Mouse (Mus musculus) mesoderm, embryonic 11.5 days (tissue): ENCODE results near the gene Shld2.
"Not testable (repeated sequence)": the region's sequence is repeated elsewhere in the genome, so short reads cannot be mapped to it uniquely, and the experiment has no call there.

Source experiments
- DNase-seq: peaks from one replicate; pipeline ENCODE4 v3.0.0-alpha.2; 2012; ENCODE audit warnings: low read depth, low spot score

Shld2 gene

GRCm38 (mm10) chr14:34281736-34282269 lies 28.5 kb downstream of the Shld2 start:
- no peak for DNase-seq

GRCm38 (mm10) chr14:34280798-34281197 lies 29.5 kb downstream of the Shld2 start:
- DNase-seq, result no peak

- no peak for DNase-seq
Measured at GRCm38 (mm10) chr14:34279726-34280125, 30.6 kb downstream of the Shld2 start.

GRCm38 (mm10) chr14:34275225-34275624 lies 35.1 kb downstream of the Shld2 start:
- DNase-seq, result no peak

- no peak for DNase-seq
Measured at GRCm38 (mm10) chr14:34274141-34274540, 36.2 kb downstream of the Shld2 start.

GRCm38 (mm10) chr14:34273280-34273679 lies 37.0 kb downstream of the Shld2 start:
- peak; percentile 14 for DNase-seq

- no peak for DNase-seq
Measured at GRCm38 (mm10) chr14:34268046-34268445, 42.2 kb downstream of the Shld2 start.

GRCm38 (mm10) chr14:34258525-34258924 lies 51.8 kb downstream of the Shld2 start:
- not testable (repeated sequence) for DNase-seq

- DNase-seq, result no peak
Measured at GRCm38 (mm10) chr14:34253261-34253660, 57.0 kb downstream of the Shld2 start.

- no peak for DNase-seq
Measured at GRCm38 (mm10) chr14:34252470-34253145, 57.7 kb downstream of the Shld2 start.

GRCm38 (mm10) chr14:34240676-34241075 lies 69.6 kb downstream of the Shld2 start:
- DNase-seq, result no peak

GRCm38 (mm10) chr14:34240263-34240662 lies 70.0 kb downstream of the Shld2 start:
- DNase-seq, result no peak

- peak; percentile 82 for DNase-seq
Measured at GRCm38 (mm10) chr14:34234630-34235380, 75.5 kb downstream of the Shld2 start.

- DNase-seq, result no peak
Measured at GRCm38 (mm10) chr14:34233846-34234245, 76.4 kb downstream of the Shld2 start.

- DNase-seq, result no peak
Measured at GRCm38 (mm10) chr14:34232866-34233680, 77.2 kb downstream of the Shld2 start.

- no peak for DNase-seq
Measured at GRCm38 (mm10) chr14:34232340-34232739, 78.0 kb downstream of the Shld2 start.

- no peak for DNase-seq
Measured at GRCm38 (mm10) chr14:34228830-34229506, 81.3 kb downstream of the Shld2 start.

- DNase-seq, result no peak
Measured at GRCm38 (mm10) chr14:34227981-34228380, 82.3 kb downstream of the Shld2 start.

GRCm38 (mm10) chr14:34226566-34226965 lies 83.7 kb downstream of the Shld2 start:
- no peak for DNase-seq

GRCm38 (mm10) chr14:34225986-34226385 lies 84.3 kb downstream of the Shld2 start:
- no peak for DNase-seq

GRCm38 (mm10) chr14:34223362-34223898 lies 86.9 kb downstream of the Shld2 start:
- DNase-seq, result no peak
